Mouse (Mus musculus) left cerebral cortex, postnatal 36 days (tissue): Measurements from ENCODE around the gene P3h1. TPM values are rescaled to one million over a fixed set of nuclear protein-coding genes. Genes with fewer than 3 reads are reported as not detected.

Source experiments
- total RNA-seq, 2 experiments: library from RNA; stranded (reverse); gene quantifications; 2 replicates each; pipeline ENCODE4 v1.2.3; 2021

P3h1 gene
- total RNA-seq, 2 experiments from 2014 or later: 4.9 to 7.7 TPM

Other genes starting within 250 kb of the P3h1 start
- 100 to 1,000 TPM; 107 to 126 TPM for gene Slc2a1, start 124.2 kb upstream of the P3h1 start, total RNA-seq
- gene Zfp691, start 58.7 kb upstream of the P3h1 start, total RNA-seq: 1 to 10 TPM; 6.9 to 8.6 TPM
- under 1 TPM; 0.44 to 0.75 TPM for gene Ermap, start 42.9 kb upstream of the P3h1 start, total RNA-seq
- 10 to 100 TPM; 18.5 to 20.5 TPM for gene Svbp, start 37.6 kb upstream of the P3h1 start, total RNA-seq
- gene Tmem269, start 14.7 kb upstream of the P3h1 start, total RNA-seq: under 1 TPM; 0.57 to 0.91 TPM
- gene AU022252, start 203 bp upstream of the P3h1 start, total RNA-seq: 10 to 100 TPM; 28.0 to 34.5 TPM
- gene Cldn19, start 22.5 kb downstream of the P3h1 start, total RNA-seq: under 1 TPM; 0.27 to 0.32 TPM
- gene Ybx1, start 61.7 kb downstream of the P3h1 start, total RNA-seq: 100 to 1,000 TPM; 211 to 212 TPM
- gene Ppih, start 87.6 kb downstream of the P3h1 start, total RNA-seq: 10 to 100 TPM; 15.2 to 16.2 TPM
- gene Ccdc30, start 182.6 kb downstream of the P3h1 start, total RNA-seq: 10 to 100 TPM; 19.5 to 23.3 TPM
- gene Ppcs, start 189.5 kb downstream of the P3h1 start, total RNA-seq: 1 to 10 TPM; 4.7 to 7.2 TPM
- gene Zmynd12, start 189.9 kb downstream of the P3h1 start, total RNA-seq: under 1 TPM in 1 of 2 experiments, not detected in 1; 0.88 TPM